Mouse (Mus musculus) spleen, embryonic (tissue): ENCODE results near the gene Cd209c.

Source experiments
- CTCF ChIA-PET: fragments of 350-600 bp; sonication (Branson Sonifier 250); formaldehyde crosslinking; loops from one replicate; lab custom pipeline; 2022; lab: Charles Lee

Gene Cd209c

GRCm38 (mm10) chr8:3954646-3955045 is at the start of gene Cd209c:
Gene Cd209c (minus strand): TSS chr8:3954746.
- CTCF ChIA-PET: no interaction called here

DNA sequence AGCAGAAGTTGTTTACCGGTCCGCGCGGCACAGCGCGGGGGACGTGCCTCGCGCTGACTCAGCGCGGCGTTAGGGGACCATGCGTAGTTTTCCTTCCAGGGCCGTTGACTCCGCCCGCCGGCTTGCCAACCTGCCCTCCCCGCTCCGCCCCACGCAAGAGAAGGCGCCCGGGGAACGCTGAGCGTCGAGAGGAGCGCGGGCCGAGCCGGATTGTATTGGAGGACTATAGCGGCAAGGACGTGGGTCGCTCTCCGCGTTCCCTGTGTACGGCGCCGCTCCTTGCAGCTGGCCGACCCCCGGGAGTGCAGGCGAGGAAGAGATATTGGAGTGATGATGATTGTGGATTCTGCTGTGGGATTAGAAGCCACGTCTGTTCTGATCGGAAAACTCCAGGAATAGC is 39.7 kb upstream of the Cd209c start:
- CTCF ChIA-PET: interaction anchor here (0.6 kb wide), 1 partner anchor 300 kb away, joined by 6 read pairs; the partner anchor contains the start of gene Fcer2a

GRCm38 (mm10) chr8:3956037-3956436 is 1.5 kb upstream of the Cd209c start:
- CTCF ChIA-PET: interaction anchor here (0.6 to 1.2 kb wide), 2 partner anchors 236 to 830 kb away, joined by 3 to 4 read pairs; no protein-coding TSS in a partner anchor

DNA sequence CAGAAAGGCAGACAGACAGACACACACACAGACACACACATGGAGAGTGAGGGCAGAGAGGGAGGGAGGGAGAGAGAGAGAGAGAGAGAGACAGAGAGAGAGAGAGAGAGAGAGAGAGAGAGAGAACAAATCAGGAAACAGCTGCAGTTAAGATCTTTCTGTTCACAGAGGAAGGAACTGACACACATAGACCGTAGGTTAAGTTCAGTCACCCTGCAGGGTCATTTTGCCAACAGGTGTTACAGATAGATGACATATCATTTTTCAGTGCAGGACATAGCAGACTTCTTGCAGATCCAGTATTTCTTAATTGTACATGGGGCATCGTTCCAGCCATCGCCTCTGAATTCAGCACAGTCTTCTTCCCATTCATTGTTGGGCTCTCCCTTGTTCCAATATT is 14.5 kb downstream of the Cd209c start:
- CTCF ChIA-PET: no interaction called here

GRCm38 (mm10) chr8:3926744-3927143 is 27.8 kb downstream of the Cd209c start, which contains the start of gene Cd209b:
Gene Cd209b (minus strand): TSS chr8:3926844.
- CTCF ChIA-PET: no interaction called here
